Mouse (Mus musculus): ENCODE measurements around the gene Tef. TPM values are rescaled to one million over a fixed set of nuclear protein-coding genes. Genes with fewer than 3 reads are reported as not detected.

Gene Tef
- total and polyA plus RNA-seq, 2 experiments from 2014 or later, result 30.4 to 64.1 TPM

DNA sequence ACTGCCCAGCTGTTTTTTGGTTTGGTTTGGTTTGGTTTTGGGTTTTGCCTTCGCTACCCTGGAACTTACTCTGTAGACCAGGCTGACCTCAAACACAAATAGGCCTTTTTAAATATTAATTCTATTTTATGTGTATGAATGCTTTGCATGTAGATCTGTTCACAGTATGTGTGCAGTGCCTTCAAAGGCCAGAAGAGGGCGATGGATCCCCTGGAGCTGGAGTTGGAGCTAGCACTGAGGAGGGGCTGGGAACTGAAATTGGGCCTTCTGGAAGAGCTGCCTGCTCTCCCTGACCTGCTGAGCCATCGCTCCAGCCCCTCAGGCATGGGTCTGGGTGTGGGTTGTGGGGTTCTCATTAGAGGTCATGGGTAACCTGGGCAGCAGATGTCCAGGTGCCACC, 40.3 kb upstream of the Tef start:
- 88% methylated on average over 3 of the region's 3 CpGs for WGBS
- Histone ChIP-seq H3K4me3 (ENCODE audit: low read length) (no peak overlapping the region), H3K27ac (no peak overlapping the region), H3K27me3 (ENCODE audit: insufficient read depth, low read length) (no peaks in the 10 kb centered on the region), H3K36me3 (ENCODE audit: insufficient read depth, low read length) (no peaks in the 10 kb centered on the region), H3K4me1 (ENCODE audit: insufficient read depth, low read length) (no peaks in the 10 kb centered on the region), H3K9me3 (ENCODE audit: low read length) (no peaks in the 10 kb centered on the region), H3K4me2 (ENCODE audit: low read depth, low read length) (no peak overlapping the region), H3K9ac (replicated peaks; ENCODE audit: low read length) (no peak overlapping the region)
- DNase-seq (ENCODE audit: low spot score) (no peak), ATAC-seq (no peak)
- peak; percentile 30 for TF ChIP-seq CTCF (IDR thresholded peaks at IDR 0.05; ENCODE audit: low read depth)

DNA sequence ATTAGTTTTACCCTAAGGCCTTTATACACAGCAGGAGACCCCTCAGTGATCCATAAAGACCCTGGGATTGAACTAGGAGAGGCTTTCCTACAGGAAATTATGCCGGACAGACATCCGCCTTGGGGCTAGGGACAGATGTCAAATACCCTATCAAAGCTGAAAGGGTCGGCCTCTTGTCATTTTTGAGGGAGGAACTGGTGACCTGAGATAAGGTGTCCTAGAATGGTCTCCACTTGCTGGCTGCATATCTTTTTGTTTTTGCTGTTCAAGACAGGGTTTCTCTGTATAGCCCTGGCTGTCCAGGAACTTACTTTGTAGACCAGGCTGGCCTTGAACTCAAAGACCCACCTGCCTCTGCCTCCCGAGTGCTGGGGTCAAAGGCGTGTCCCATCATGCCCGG, 37.6 kb upstream of the Tef start:
- WGBS, result 90% methylated on average over 6 of the region's 6 CpGs

DNA sequence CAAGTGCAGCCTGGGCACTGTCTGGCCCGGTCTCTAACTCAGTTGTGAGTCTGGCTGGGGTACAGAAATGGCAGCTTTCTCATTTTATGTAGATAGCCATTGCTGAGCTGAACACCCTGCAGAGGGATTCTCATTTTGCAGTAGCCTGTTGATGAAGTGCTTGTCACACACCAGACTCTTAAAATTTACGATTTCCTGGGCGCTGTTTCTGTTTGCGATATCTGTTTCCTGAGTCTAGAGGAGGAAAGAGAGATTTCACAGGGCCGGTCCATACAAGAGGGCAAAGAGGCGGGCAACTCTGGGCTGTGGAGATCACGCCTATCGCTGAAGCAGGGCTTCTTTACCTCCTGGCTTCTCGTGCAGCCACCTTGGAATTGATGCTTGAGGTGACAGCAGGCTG, 36.6 kb upstream of the Tef start:
- Histone ChIP-seq H3K4me2 (ENCODE audit: low read depth, low read length) (no peak overlapping the region), H3K4me3 (ENCODE audit: low read length) (no peak overlapping the region), H3K27ac (no peak overlapping the region), H3K9ac (replicated peaks; ENCODE audit: low read length) (no peak overlapping the region), H3K36me3 (ENCODE audit: insufficient read depth, low read length) (peaks cover 12% of the 10 kb centered on the region; the same call in 1 of the 2 replicates), H3K9me3 (ENCODE audit: low read length) (no peaks in the 10 kb centered on the region), H3K27me3 (ENCODE audit: insufficient read depth, low read length) (no peaks in the 10 kb centered on the region), H3K4me1 (ENCODE audit: insufficient read depth, low read length) (no peaks in the 10 kb centered on the region)
- no peak for TF ChIP-seq CTCF (IDR thresholded peaks at IDR 0.05; ENCODE audit: low read depth)
- 87% methylated on average over 9 of the region's 9 CpGs for WGBS
- no peak for ATAC-seq
- DNase-seq (ENCODE audit: low spot score), result no peak

More for the DNA sequence above, 37.6 kb upstream of the Tef start:
- TF ChIP-seq CTCF (IDR thresholded peaks at IDR 0.05; ENCODE audit: low read depth), result no peak
- Histone ChIP-seq H3K36me3 (ENCODE audit: insufficient read depth, low read length) (peaks cover 7% of the 10 kb centered on the region; the same call in 1 of the 2 replicates), H3K4me2 (ENCODE audit: low read depth, low read length) (no peak overlapping the region), H3K27me3 (ENCODE audit: insufficient read depth, low read length) (no peaks in the 10 kb centered on the region), H3K4me1 (ENCODE audit: insufficient read depth, low read length) (no peaks in the 10 kb centered on the region), H3K4me3 (ENCODE audit: low read length) (no peak overlapping the region), H3K27ac (no peak overlapping the region), H3K9ac (replicated peaks; ENCODE audit: low read length) (no peak overlapping the region), H3K9me3 (ENCODE audit: low read length) (no peaks in the 10 kb centered on the region)
- ATAC-seq (no peak), DNase-seq (ENCODE audit: low spot score) (no peak)

DNA sequence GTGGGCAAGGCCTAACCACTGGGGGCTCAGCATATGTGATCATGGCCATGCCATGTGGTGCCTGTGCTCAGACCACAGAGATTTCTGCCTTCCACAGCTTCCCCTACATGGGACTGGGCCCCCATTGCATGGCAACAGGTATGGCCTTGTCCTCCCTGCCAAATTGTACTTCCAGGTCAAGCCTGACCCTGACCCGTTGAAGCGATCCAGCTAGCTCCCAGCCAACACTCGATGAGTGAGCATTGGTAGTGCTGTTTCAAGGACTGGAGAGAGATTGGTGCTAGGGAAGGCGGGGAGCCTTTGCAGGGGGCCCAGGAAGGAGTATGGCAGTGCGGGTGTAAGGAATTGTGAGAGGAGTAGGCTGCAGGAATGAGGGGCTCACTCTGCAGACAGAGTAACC, 35.8 kb upstream of the Tef start:
- Histone ChIP-seq H3K4me3 (ENCODE audit: low read length) (no peak overlapping the region), H3K4me2 (ENCODE audit: low read depth, low read length) (no peak overlapping the region), H3K36me3 (ENCODE audit: insufficient read depth, low read length) (peaks cover 14% of the 10 kb centered on the region), H3K27ac (no peak overlapping the region), H3K27me3 (ENCODE audit: insufficient read depth, low read length) (no peaks in the 10 kb centered on the region), H3K4me1 (ENCODE audit: insufficient read depth, low read length) (no peaks in the 10 kb centered on the region), H3K9me3 (ENCODE audit: low read length) (no peaks in the 10 kb centered on the region), H3K9ac (replicated peaks; ENCODE audit: low read length) (no peak overlapping the region)
- no peak for ATAC-seq
- TF ChIP-seq CTCF (IDR thresholded peaks at IDR 0.05; ENCODE audit: low read depth), result no peak
- DNase-seq (ENCODE audit: low spot score), result no peak
- WGBS, result 86% methylated on average over 5 of the region's 5 CpGs

DNA sequence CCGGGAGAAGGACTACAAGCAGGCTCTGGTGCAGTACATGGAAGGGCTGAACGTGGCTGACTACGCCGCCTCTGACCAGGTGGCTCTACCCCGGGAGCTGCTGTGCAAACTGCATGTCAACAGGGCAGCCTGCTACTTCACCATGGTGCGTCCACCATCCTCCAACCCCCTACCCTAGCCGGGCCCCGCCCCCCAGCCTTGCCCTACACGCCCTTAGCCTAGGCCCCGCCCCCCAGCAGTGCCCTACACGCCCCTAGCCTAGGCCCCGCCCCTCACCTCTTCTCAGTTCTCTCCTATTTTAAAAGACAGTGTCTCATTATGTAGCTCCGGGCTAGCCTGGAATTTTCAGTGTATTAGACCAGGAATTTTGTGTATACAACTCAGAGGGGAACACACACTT, 33.2 kb upstream of the Tef start:
- Histone ChIP-seq H3K4me1 (ENCODE audit: insufficient read depth, low read length) (no peaks in the 10 kb centered on the region), H3K9ac (replicated peaks; ENCODE audit: low read length) (no peak overlapping the region), H3K4me2 (ENCODE audit: low read depth, low read length) (no peak overlapping the region), H3K9me3 (ENCODE audit: low read length) (no peaks in the 10 kb centered on the region), H3K4me3 (ENCODE audit: low read length) (no peak overlapping the region), H3K36me3 (ENCODE audit: insufficient read depth, low read length) (peaks cover 37% of the 10 kb centered on the region), H3K27me3 (ENCODE audit: insufficient read depth, low read length) (no peaks in the 10 kb centered on the region), H3K27ac (no peak overlapping the region)
- DNase-seq (ENCODE audit: low spot score), result no peak
- 60% methylated on average over 13 of the region's 13 CpGs for WGBS
- no peak for TF ChIP-seq CTCF (IDR thresholded peaks at IDR 0.05; ENCODE audit: low read depth)
- no peak for ATAC-seq

DNA sequence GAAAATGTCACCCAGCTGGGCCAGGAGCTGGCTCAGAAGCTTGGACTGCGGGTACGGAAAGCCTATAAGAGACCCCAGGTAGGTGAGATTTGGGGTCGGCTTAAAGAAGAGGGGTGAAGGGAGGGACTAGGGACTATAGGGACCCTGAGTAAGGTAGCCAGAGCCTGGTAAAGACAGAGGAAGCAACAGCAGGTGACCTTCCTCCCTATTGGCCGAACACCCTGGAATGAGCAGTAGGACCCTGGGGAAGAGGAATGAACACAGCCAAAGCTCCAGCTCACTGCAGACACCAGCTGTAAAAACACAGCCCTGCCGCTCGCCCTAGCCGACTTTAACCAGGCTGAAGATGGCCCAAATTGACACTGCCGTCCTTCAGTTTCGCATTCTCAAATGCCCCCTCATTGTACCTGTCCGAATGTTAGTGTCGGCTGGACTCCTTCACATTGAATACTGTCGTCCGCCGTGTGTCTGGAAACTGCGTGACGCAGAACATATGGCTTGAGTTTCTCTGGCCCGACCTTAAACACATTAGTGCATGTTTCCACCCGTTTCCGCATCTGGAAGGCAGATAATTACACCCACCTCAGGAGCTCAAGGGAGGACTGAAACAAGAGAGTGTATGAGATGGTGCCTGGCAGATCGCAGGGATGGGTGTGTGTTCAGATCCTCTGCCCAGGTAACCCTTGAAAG, 29.6 kb upstream of the Tef start:
- Histone ChIP-seq H3K27me3 (ENCODE audit: insufficient read depth, low read length) (no peaks in the 10 kb centered on the region), H3K4me1 (ENCODE audit: insufficient read depth, low read length) (no peaks in the 10 kb centered on the region), H3K4me2 (ENCODE audit: low read depth, low read length) (no peak overlapping the region), H3K36me3 (ENCODE audit: insufficient read depth, low read length) (peaks cover 65% of the 10 kb centered on the region), H3K4me3 (ENCODE audit: low read length) (no peak overlapping the region), H3K9ac (replicated peaks; ENCODE audit: low read length) (no peak overlapping the region), H3K9me3 (ENCODE audit: low read length) (no peaks in the 10 kb centered on the region), H3K27ac (no peak overlapping the region)
- ATAC-seq (no peak), DNase-seq (ENCODE audit: low spot score) (no peak)
- TF ChIP-seq CTCF (IDR thresholded peaks at IDR 0.05; ENCODE audit: low read depth), result no peak
- WGBS, result 84% methylated on average over 20 of the region's 20 CpGs

DNA sequence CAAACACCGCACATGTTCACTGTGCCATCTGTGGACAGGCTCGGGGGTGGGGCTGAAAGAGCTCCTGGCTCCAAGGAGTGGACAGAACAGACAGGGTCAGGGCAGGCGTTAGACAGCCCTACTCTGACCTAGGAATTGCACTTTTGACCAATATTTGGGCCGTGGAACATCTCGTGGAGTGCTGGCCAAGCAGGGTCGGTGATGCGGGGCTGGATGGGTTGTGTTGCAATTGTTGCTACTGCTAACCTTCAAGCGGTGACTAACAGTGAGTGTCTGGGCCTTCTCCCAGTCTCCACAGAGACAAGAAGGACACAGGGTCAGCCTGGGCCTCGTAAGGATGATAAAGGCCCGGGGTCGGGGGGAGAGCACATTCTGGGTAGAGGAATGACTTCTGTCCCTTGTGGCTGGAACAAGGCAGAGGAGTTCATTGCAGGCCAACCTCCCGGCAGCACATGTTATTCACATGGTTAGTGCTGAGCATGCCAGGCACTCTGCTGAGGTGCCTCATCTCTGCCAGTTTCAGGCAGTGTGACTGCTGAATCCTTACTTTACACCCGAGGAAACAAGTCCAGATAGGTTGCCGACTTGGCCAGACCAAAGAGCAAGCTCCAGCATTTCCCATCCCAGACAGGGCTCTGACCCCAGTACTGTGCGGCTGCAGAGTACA, 27.6 kb upstream of the Tef start:
- DNase-seq (ENCODE audit: low spot score), result no peak
- peaks cover 78% of the 10 kb centered on the region for H3K36me3 ChIP-seq (ENCODE audit: insufficient read depth, low read length)
- WGBS, result 88% methylated on average over 15 of the region's 15 CpGs

More for the DNA sequence above, 27.6 kb upstream of the Tef start:
- Histone ChIP-seq H3K9ac (replicated peaks; ENCODE audit: low read length) (no peak overlapping the region), H3K4me3 (ENCODE audit: low read length) (no peak overlapping the region), H3K4me1 (ENCODE audit: insufficient read depth, low read length) (no peaks in the 10 kb centered on the region), H3K27me3 (ENCODE audit: insufficient read depth, low read length) (no peaks in the 10 kb centered on the region), H3K9me3 (ENCODE audit: low read length) (no peaks in the 10 kb centered on the region), H3K4me2 (ENCODE audit: low read depth, low read length) (no peak overlapping the region), H3K27ac (no peak overlapping the region)
- no peak for TF ChIP-seq CTCF (IDR thresholded peaks at IDR 0.05; ENCODE audit: low read depth)
- ATAC-seq, result no peak

Data from hindbrain, postnatal 0 days (tissue).